Mouse (Mus musculus) kidney, adult 11 months (tissue): Measurements from ENCODE around the gene Mns1.
"Not testable (repeated sequence)": the region's sequence is repeated elsewhere in the genome, so short reads cannot be mapped to it uniquely, and the experiment has no call there.

Source experiments
- DNase-seq: peaks from one replicate; pipeline ENCODE4 v3.0.0; 2022

Mns1 gene

GRCm38 (mm10) chr9:72437822-72438701 is at the start of gene Mns1:
Gene Mns1 (plus strand): TSS chr9:72438011.
- DNase-seq: peak; percentile 91

GRCm38 (mm10) chr9:72388934-72389333 is 48.9 kb upstream of the Mns1 start:
- DNase-seq: no peak

- DNase-seq: no peak
These were observed 48.3 kb upstream of the Mns1 start for GRCm38 (mm10) chr9:72389431-72390002.

- DNase-seq: no peak
These were observed 47.3 kb upstream of the Mns1 start for GRCm38 (mm10) chr9:72390321-72391077.

- no peak for DNase-seq
These were observed 45.1 kb upstream of the Mns1 start for GRCm38 (mm10) chr9:72392686-72393085.

GRCm38 (mm10) chr9:72393238-72393637 is 44.6 kb upstream of the Mns1 start:
- no peak for DNase-seq

GRCm38 (mm10) chr9:72393869-72394341 is 43.9 kb upstream of the Mns1 start:
- no peak for DNase-seq

- DNase-seq: no peak
These were observed 37.7 kb upstream of the Mns1 start for GRCm38 (mm10) chr9:72400121-72400520.

- DNase-seq: not testable (repeated sequence)
These were observed 36.0 kb upstream of the Mns1 start for GRCm38 (mm10) chr9:72401769-72402168.

- DNase-seq: no peak
These were observed 34.4 kb upstream of the Mns1 start for GRCm38 (mm10) chr9:72403421-72403820.

GRCm38 (mm10) chr9:72404446-72404845 is 33.4 kb upstream of the Mns1 start:
- no peak for DNase-seq

- no peak for DNase-seq
These were observed 32.9 kb upstream of the Mns1 start for GRCm38 (mm10) chr9:72404934-72405333.

- no peak for DNase-seq
These were observed 31.8 kb upstream of the Mns1 start for GRCm38 (mm10) chr9:72405882-72406638.

GRCm38 (mm10) chr9:72408131-72408586 is 29.7 kb upstream of the Mns1 start:
- peak; percentile 55 for DNase-seq

GRCm38 (mm10) chr9:72409381-72410225 is 28.2 kb upstream of the Mns1 start:
- DNase-seq: no peak

GRCm38 (mm10) chr9:72411746-72412145 is 26.1 kb upstream of the Mns1 start:
- no peak for DNase-seq

- DNase-seq: no peak
These were observed 19.4 kb upstream of the Mns1 start for GRCm38 (mm10) chr9:72418443-72418842.

GRCm38 (mm10) chr9:72420490-72420889 is 17.3 kb upstream of the Mns1 start:
- DNase-seq: no peak

- DNase-seq: no peak
These were observed 15.5 kb upstream of the Mns1 start for GRCm38 (mm10) chr9:72422284-72422683.

GRCm38 (mm10) chr9:72422753-72423152 is 15.1 kb upstream of the Mns1 start:
- no peak for DNase-seq

GRCm38 (mm10) chr9:72425300-72425850 is 12.4 kb upstream of the Mns1 start:
- no peak for DNase-seq
